Mouse (Mus musculus) heart, postnatal 0 days (tissue): Measurements from ENCODE around the gene Egln1. TPM values are rescaled to one million over a fixed set of nuclear protein-coding genes. Genes with fewer than 3 reads are reported as not detected.

Experiments
- ATAC-seq: fragments of 200-750 bp; cut with Nextera tagmentation; 2 replicates; pipeline ENCODE4 v1.8.0; 2017; ENCODE audit warnings: low read depth, moderate number of reproducible peaks, moderate library complexity; ENCODE audit not compliant: insufficient read depth
- DNase-seq: peaks from one replicate; pipeline ENCODE4 v3.0.0-alpha.2; 2016; ENCODE audit warnings: low spot score
- H3K27ac ChIP-seq: fragments of 300-500 bp; sonication (generic); 2 replicates; pipeline ENCODE4 v1.5.1; 2014; ENCODE audit warnings: low read depth, mild to moderate bottlenecking
- H3K27me3 ChIP-seq: fragments of 300-500 bp; sonication (generic); 2 replicates; pipeline ENCODE4 v1.6.1; 2014; ENCODE audit warnings: low read length, mixed read lengths; ENCODE audit not compliant: control insufficient read depth, insufficient read depth
- H3K36me3 ChIP-seq: fragments of 300-500 bp; sonication (generic); replicated peaks from 2 replicates; pipeline ENCODE4 v1.6.1; 2014; ENCODE audit warnings: low read length, mixed read lengths; ENCODE audit not compliant: control insufficient read depth, insufficient read depth
- H3K4me1 ChIP-seq: fragments of 300-500 bp; sonication (generic); 2 replicates; pipeline ENCODE4 v1.6.1; 2014; ENCODE audit warnings: antibody characterized with exemption; ENCODE audit not compliant: control insufficient read depth, insufficient read depth
- H3K4me2 ChIP-seq: fragments of 300-500 bp; sonication (generic); 2 replicates; pipeline ENCODE4 v1.6.1; 2014; ENCODE audit warnings: low read depth, mild to moderate bottlenecking, low read length, moderate library complexity
- H3K4me3 ChIP-seq: fragments of 300-500 bp; sonication (generic); 2 replicates; pipeline ENCODE4 v1.5.1; 2014; ENCODE audit warnings: low read depth, low read length
- H3K9ac ChIP-seq: fragments of 300-500 bp; sonication (generic); replicated peaks from 2 replicates; pipeline ENCODE4 v1.6.1; 2014; ENCODE audit warnings: low read depth, low read length, mixed read lengths
- H3K9me3 ChIP-seq: fragments of 300-500 bp; sonication (generic); replicated peaks from 2 replicates; pipeline ENCODE4 v1.6.1; 2016; ENCODE audit warnings: low read length; ENCODE audit not compliant: control insufficient read depth
- CTCF ChIP-seq: IDR thresholded peaks from 2 replicates; pipeline ENCODE4 v1.5.1; 2016; ENCODE audit warnings: antibody characterized with exemption, control low read depth, low read depth
- EP300 ChIP-seq: IDR thresholded peaks from 2 replicates; pipeline ENCODE4 v1.6.1; 2016; ENCODE audit warnings: antibody characterized with exemption, low read depth
- WGBS: fragments of 180-500 bp; shearing (Covaris S2); extraction: QIAGEN DNeasy Blood & Tissue Kit; methylation state at CpG from one replicate; pipeline ENCODE4 v1.1.7; 2014; 5-methylcytosine and 5-hydroxymethylcytosine counted together
- polyA plus RNA-seq: library from polyadenylated mRNA; unstranded; fragments of >200 nt; fragmentation: Nextera tagmentation; extraction: Ambion mirVana; gene quantifications from 2 replicates; pipeline ENCODE4 v1.2.1, GENCODE M21; 2015
- total RNA-seq: library from RNA; depleted of rRNA; stranded (reverse); fragments of >200 nt; gene quantifications from 2 replicates; pipeline ENCODE4 v1.2.3, GENCODE M21; 2014; ENCODE audit warnings: low replicate concordance; rRNA removed

The Egln1 gene
- total and polyA plus RNA-seq, 2 experiments from 2014 or later = 17.7 to 79.6 TPM

DNA sequence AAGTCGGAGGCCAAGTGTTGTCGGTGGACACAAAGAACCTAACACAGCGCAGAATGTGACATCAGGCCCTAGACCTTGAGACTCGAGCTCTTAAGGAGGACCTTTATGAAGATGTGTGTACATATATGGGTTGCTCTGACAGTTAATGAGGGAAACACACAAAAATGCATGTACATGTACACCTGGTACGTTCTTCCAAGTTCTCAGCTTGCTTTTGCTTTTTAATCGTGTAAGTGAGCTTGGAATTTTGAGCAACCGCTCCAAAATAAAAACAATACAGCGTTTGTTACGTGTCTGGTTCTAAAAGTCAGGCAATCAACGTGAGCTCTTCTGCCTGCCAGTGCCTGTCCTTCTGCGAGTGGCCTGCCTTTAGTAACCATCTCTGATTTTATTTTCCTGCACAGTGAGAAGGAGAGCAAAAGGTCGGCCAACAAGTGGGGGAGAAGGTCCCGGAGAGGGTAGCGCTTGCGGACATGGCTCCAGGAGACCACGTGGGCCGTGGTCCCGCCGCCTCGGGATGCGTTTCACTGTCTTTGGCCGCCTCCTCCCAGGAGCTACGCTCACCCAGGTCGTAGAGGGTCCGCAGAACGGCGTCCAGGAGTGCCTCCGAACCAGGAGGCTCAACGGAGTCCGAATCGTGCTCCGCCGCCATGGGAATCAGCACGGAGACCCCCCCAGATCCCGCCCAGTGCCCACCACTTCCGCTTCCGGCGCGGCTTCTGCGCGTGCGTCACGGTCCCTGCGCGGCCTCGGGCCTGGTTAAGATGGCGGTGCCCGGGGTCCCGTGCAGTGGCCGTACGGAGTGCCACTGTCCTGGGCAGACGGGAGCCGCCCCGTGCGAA, 86.6 kb downstream of the Egln1 start, which contains the start of the genes Gnpat and 2810004N23Rik:
TSS of gene Gnpat (plus strand) at position 713 of the 842 bp plus-strand sequence.
TSS of gene 2810004N23Rik (minus strand) at position 800 of the 842 bp plus-strand sequence.
- ATAC-seq (peak; percentile 92), DNase-seq (peak; percentile 89)
- H3K4me2 ChIP-seq = peak within 1 kb of the TSS; percentile 77
- TF ChIP-seq EP300 (no peak), CTCF (no peak)
- peak within 1 kb of the TSS; percentile 98 for H3K27ac ChIP-seq
- H3K9me3 ChIP-seq = no peaks in the 10 kb centered on the region
- 1% methylated on average over 54 of the region's 55 CpGs for WGBS
- H3K4me1 ChIP-seq = peaks cover 44% of the 10 kb centered on the region
- H3K9ac ChIP-seq = peak within 1 kb of the TSS; percentile 98
- H3K36me3 ChIP-seq = peaks cover 23% of the 10 kb centered on the region
- H3K27me3 ChIP-seq = no peaks in the 10 kb centered on the region
- peak within 1 kb of the TSS; percentile 98 for H3K4me3 ChIP-seq

DNA sequence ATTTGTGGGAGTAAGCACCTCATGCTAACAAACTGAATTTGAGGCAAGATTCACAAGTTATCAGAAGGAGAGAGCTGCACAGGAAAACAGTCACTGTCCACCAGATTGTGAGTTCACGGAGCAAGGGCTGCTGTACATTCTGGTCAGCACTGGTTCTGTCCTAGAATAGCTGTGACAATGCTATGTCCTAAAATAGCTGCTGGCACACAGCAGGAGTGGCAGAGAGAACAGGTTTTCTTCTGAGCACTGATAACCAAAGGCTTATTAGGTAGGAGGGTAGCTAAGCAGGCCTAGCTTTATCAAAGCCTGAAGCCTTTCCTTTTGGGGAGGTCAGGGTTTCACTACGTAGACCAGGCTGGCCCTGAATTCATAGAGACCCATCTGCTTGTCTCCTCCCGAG, 88.9 kb downstream of the Egln1 start:
- H3K9me3 ChIP-seq = peaks cover 6% of the 10 kb centered on the region
- no peak overlapping the region for H3K9ac ChIP-seq
- DNase-seq (peak; percentile 91), ATAC-seq (peak; percentile 76)
- peaks cover 47% of the 10 kb centered on the region for H3K36me3 ChIP-seq
- H3K27ac ChIP-seq = peak overlapping the region; percentile 91
- H3K27me3 ChIP-seq = no peaks in the 10 kb centered on the region
- 31% methylated on average over 3 of the region's 3 CpGs for WGBS
- H3K4me2 ChIP-seq = no peak overlapping the region
- H3K4me3 ChIP-seq = no peak overlapping the region
- no peak for TF ChIP-seq CTCF
- TF ChIP-seq EP300 = 0 out of 2 replicates have a peak, but pooled peaks have one; percentile 69
- H3K4me1 ChIP-seq = peaks cover 24% of the 10 kb centered on the region

DNA sequence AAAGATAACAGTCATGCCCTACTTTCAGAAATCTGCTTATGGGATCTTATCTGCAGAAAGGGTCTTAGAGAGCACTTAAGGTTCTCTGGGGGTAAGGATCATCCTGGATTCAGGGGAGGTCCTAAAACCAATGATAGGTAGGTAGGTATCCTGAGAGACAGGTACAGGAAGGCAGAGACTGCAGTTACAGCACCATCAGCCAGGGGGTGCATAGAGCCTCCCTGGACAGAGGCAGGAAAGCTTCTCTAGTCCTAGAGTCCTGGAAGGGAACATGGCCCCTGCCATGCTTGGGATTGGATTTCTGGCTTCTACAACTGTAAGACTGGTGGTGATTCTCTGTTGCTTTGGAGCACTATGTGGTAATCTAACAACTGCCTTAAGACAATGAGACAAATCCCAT, 89.7 kb downstream of the Egln1 start:
- ATAC-seq = no peak
- Histone ChIP-seq H3K4me2 (no peak overlapping the region), H3K9me3 (peaks cover 12% of the 10 kb centered on the region), H3K9ac (no peak overlapping the region), H3K36me3 (peaks cover 54% of the 10 kb centered on the region), H3K27me3 (no peaks in the 10 kb centered on the region), H3K27ac (peak overlapping the region; percentile 91), H3K4me3 (no peak overlapping the region), H3K4me1 (peaks cover 24% of the 10 kb centered on the region)
- TF ChIP-seq CTCF = peak; percentile 51
- TF ChIP-seq EP300 = no peak
- DNase-seq = peak; percentile 20

Other genes starting within 250 kb of the Egln1 start
- gene Ttc13, start 227.3 kb downstream of the Egln1 start, total RNA-seq = 15.3 and 18.7 TPM in 2 replicates
- 13.7 and 15.7 TPM in 2 replicates for gene Ttc13, start 227.3 kb downstream of the Egln1 start, polyA plus RNA-seq
- gene Arv1, start 227.2 kb downstream of the Egln1 start, total RNA-seq = 10.5 and 10.7 TPM in 2 replicates
- gene Arv1, start 227.2 kb downstream of the Egln1 start, polyA plus RNA-seq = 8.9 and 11.0 TPM in 2 replicates
- not detected in 2 replicates for gene Fam89a, start 197.5 kb downstream of the Egln1 start, total RNA-seq
- 0.89 and 1.1 TPM in 2 replicates for gene Fam89a, start 197.5 kb downstream of the Egln1 start, polyA plus RNA-seq
- 0.04 and 0.08 TPM in 2 replicates for gene Trim67, start 156.2 kb downstream of the Egln1 start, total RNA-seq
- 0.07 and 0.08 TPM in 2 replicates for gene Trim67, start 156.2 kb downstream of the Egln1 start, polyA plus RNA-seq
- 77.2 and 117 TPM in 2 replicates for gene Gnpat, start 86.3 kb downstream of the Egln1 start, total RNA-seq
- 114 and 115 TPM in 2 replicates for gene Gnpat, start 86.3 kb downstream of the Egln1 start, polyA plus RNA-seq
- 45.9 and 49.9 TPM in 2 replicates for gene 2810004N23Rik, start 86.2 kb downstream of the Egln1 start, total RNA-seq
- gene 2810004N23Rik, start 86.2 kb downstream of the Egln1 start, polyA plus RNA-seq = 49.6 and 50.2 TPM in 2 replicates
- gene Exoc8, start 51.6 kb downstream of the Egln1 start, total RNA-seq = 9.0 and 16.9 TPM in 2 replicates
- gene Exoc8, start 51.6 kb downstream of the Egln1 start, polyA plus RNA-seq = 5.0 and 5.3 TPM in 2 replicates
- 9.6 and 14.5 TPM in 2 replicates for gene Sprtn, start 51.4 kb downstream of the Egln1 start, total RNA-seq
- 5.1 and 6.7 TPM in 2 replicates for gene Sprtn, start 51.4 kb downstream of the Egln1 start, polyA plus RNA-seq
- 35.7 and 48.3 TPM in 2 replicates for gene Tsnax, start 63.7 kb upstream of the Egln1 start, total RNA-seq
- gene Tsnax, start 63.7 kb upstream of the Egln1 start, polyA plus RNA-seq = 71.5 and 76.6 TPM in 2 replicates
- gene Disc1, start 104.9 kb upstream of the Egln1 start, total RNA-seq = 4.0 and 5.2 TPM in 2 replicates
- 1.2 and 1.3 TPM in 2 replicates for gene Disc1, start 104.9 kb upstream of the Egln1 start, polyA plus RNA-seq